Mouse (Mus musculus): ENCODE results near the gene S100b. TPM values are rescaled to one million over a fixed set of nuclear protein-coding genes. Genes with fewer than 3 reads are reported as not detected.

Gene S100b
- total RNA-seq (2023): not detected

GRCm38 (mm10) chr10:76253536-76253935 lies at the start of gene S100b:
TSS of gene S100b (plus strand) at chr10:76253853.

GRCm38 (mm10) chr10:76237341-76238225 lies 16.1 kb upstream of the S100b start, which contains the start of gene Prmt2:
TSS of gene Prmt2 (minus strand) at chr10:76237865.

Other genes with a start within 250 kb of the S100b start
- gene Zfp280b, start 221.2 kb upstream of the S100b start, total RNA-seq (2023): 10 to 100 TPM; 24.5 to 29.7 TPM
- gene Slc5a4b, start 142.9 kb upstream of the S100b start, total RNA-seq (2023): not detected
- gene Slc5a4a, start 106.4 kb upstream of the S100b start, total RNA-seq (2023): not detected
- 10 to 100 TPM; 12.0 to 13.2 TPM for gene Prmt2, start 16.0 kb upstream of the S100b start, total RNA-seq (2023)
- 1 to 10 TPM; 4.7 to 5.5 TPM for gene Dip2a, start 91.4 kb downstream of the S100b start, total RNA-seq (2023)
- 10 to 100 TPM; 19.6 to 29.2 TPM for gene AC141477.1, start 186.6 kb downstream of the S100b start, total RNA-seq (2023)
- 10 to 100 TPM; 68.2 to 73.3 TPM for gene Pcnt, start 188.9 kb downstream of the S100b start, total RNA-seq (2023)
- gene 2610028H24Rik, start 195.2 kb downstream of the S100b start, total RNA-seq (2023): not detected
- 10 to 100 TPM; 66.1 to 75.6 TPM for gene Mcm3ap, start 215.1 kb downstream of the S100b start, total RNA-seq (2023)
- gene Ybey, start 215.3 kb downstream of the S100b start, total RNA-seq (2023): 1 to 10 TPM; 1.5 to 1.9 TPM